In genomic region chr10:59809991-59810574, GRCm38 (mm10) we compare ENCODE assay signal across 20 mouse cellular contexts.
A peak's percentile ranks its signal among the peaks of the same experiment; 100 is the strongest.
DNase-seq lines count a peak whose midpoint lies in the region; ATAC-seq and TF ChIP-seq lines count a peak whose summit lies in the region.
"Had no signal": no experiment of that assay in that cellular context is flagged by ENCODE, and none has a peak within 500 bp of the region (broad histone marks: within the 10 kb centered on the region; RNA-seq: fewer than 3 reads in every experiment).

No protein-coding gene starts in this region.

- no peak overlapping the region for H3K4me3 ChIP-seq in layer of hippocampus, adult 2 months
- H3K4me3 ChIP-seq in midbrain, postnatal 0 days (ENCODE audit: low read depth, low read length) = no peak overlapping the region
- no peak overlapping the region for H3K4me3 ChIP-seq in midbrain, embryonic 13.5 days (replicated peaks)
- H3K4me3 ChIP-seq: embryonic facial prominence, embryonic 12.5 days; heart, embryonic 12.5 days; limb, embryonic 15.5 days; liver, embryonic 15.5 days; neural tube, embryonic 12.5 days had no signal

- H3K4me2 ChIP-seq in midbrain, postnatal 0 days (ENCODE audit: low read depth, low read length, poor library complexity, severe bottlenecking) = no peak overlapping the region
- no peak overlapping the region for H3K4me2 ChIP-seq in midbrain, embryonic 13.5 days (replicated peaks)
- H3K4me2 ChIP-seq: embryonic facial prominence, embryonic 12.5 days; heart, embryonic 12.5 days; hindbrain, embryonic 14.5 days; limb, embryonic 15.5 days; liver, embryonic 15.5 days; neural tube, embryonic 12.5 days had no signal

- H3K4me1 ChIP-seq in midbrain, postnatal 0 days (ENCODE audit: insufficient read depth, low read length) = no peaks in the 10 kb centered on the region; the same call in 1 of the 2 replicates
- peaks cover 22% of the 10 kb centered on the region for H3K4me1 ChIP-seq in midbrain, embryonic 13.5 days (replicated peaks)
- H3K4me1 ChIP-seq: neural tube, embryonic 12.5 days had no signal

- TF ChIP-seq CTCF in layer of hippocampus, adult 2 months (conservative IDR thresholded peaks at IDR 0.05) = no peak
- no peak for TF ChIP-seq CTCF in midbrain, postnatal 0 days (IDR thresholded peaks at IDR 0.05)

- 84% methylated on average over 4 of the region's 4 CpGs for WGBS in midbrain, postnatal 0 days
- WGBS in midbrain, embryonic 13.5 days = 81% methylated on average over 4 of the region's 4 CpGs

- no peak overlapping the region for H3K9ac ChIP-seq in midbrain, postnatal 0 days (replicated peaks; ENCODE audit: low read length, poor library complexity, severe bottlenecking)
- H3K9ac ChIP-seq in midbrain, embryonic 13.5 days (replicated peaks) = no peak overlapping the region
- H3K9ac ChIP-seq: embryonic facial prominence, embryonic 12.5 days; forebrain, postnatal 0 days; heart, embryonic 12.5 days; hindbrain, embryonic 14.5 days; limb, embryonic 15.5 days; liver, embryonic 15.5 days; neural tube, embryonic 12.5 days had no signal

- DNase-seq in heart, adult 11 months = peak; percentile 92
- DNase-seq in heart, postnatal 25 days (ENCODE audit: low spot score) = no peak
- no peak for DNase-seq in layer of hippocampus, adult 2 months (ENCODE audit: low spot score in 2 of 2)
- no peak for DNase-seq in layer of hippocampus, adult 9-10 months (ENCODE audit: low spot score)
- peak; percentile 27 for DNase-seq in midbrain, postnatal 0 days (ENCODE audit: low spot score)
- DNase-seq in B cell, adult 2 months = no peak
- DNase-seq: adrenal gland, adult 8-10 months; forebrain, postnatal 0 days; gastrocnemius, postnatal 36 days; heart, postnatal 36 days; kidney, adult 18-20 months; kidney, postnatal 25 days; thymus, postnatal 14 days had no signal

- H3K36me3 ChIP-seq in midbrain, postnatal 0 days (ENCODE audit: insufficient read depth, low read length) = no peaks in the 10 kb centered on the region
- peaks cover 6% of the 10 kb centered on the region; the same call in 1 of the 2 replicates for H3K36me3 ChIP-seq in midbrain, embryonic 13.5 days
- H3K36me3 ChIP-seq: limb, embryonic 15.5 days; neural tube, embryonic 12.5 days had no signal

- ATAC-seq in midbrain, postnatal 0 days (ENCODE audit: low FRiP score) = no peak
- no peak for ATAC-seq in midbrain, embryonic 13.5 days
- ATAC-seq: forebrain, postnatal 0 days had no signal

- no peaks in the 10 kb centered on the region for H3K9me3 ChIP-seq in midbrain, postnatal 0 days (ENCODE audit: low read length)
- no peaks in the 10 kb centered on the region for H3K9me3 ChIP-seq in midbrain, embryonic 13.5 days
- H3K9me3 ChIP-seq: embryonic facial prominence, embryonic 12.5 days; limb, embryonic 15.5 days; liver, embryonic 15.5 days; neural tube, embryonic 12.5 days had no signal

- H3K27me3 ChIP-seq in midbrain, postnatal 0 days (ENCODE audit: insufficient read depth, low read length) = no peaks in the 10 kb centered on the region
- H3K27me3 ChIP-seq in midbrain, embryonic 13.5 days = no peaks in the 10 kb centered on the region
- H3K27me3 ChIP-seq: embryonic facial prominence, embryonic 12.5 days; heart, embryonic 12.5 days; limb, embryonic 15.5 days; liver, embryonic 15.5 days; neural tube, embryonic 12.5 days had no signal

- H3K27ac ChIP-seq in layer of hippocampus, adult 2 months = peak overlapping the region; percentile 52; the same call in 1 of the 2 replicates
- H3K27ac ChIP-seq in midbrain, postnatal 0 days (ENCODE audit: low read depth, low read length) = no peak overlapping the region
- H3K27ac ChIP-seq in midbrain, embryonic 13.5 days = no peak overlapping the region
- H3K27ac ChIP-seq: embryonic facial prominence, embryonic 12.5 days; hindbrain, embryonic 14.5 days; limb, embryonic 15.5 days; liver, embryonic 15.5 days; neural tube, embryonic 12.5 days had no signal

- intact Hi-C loops in heart, postnatal 25 days (cut with DNase I) = no loop called here

Comparison
In these comparisons a context has a peak if more than half of its experiments do, and no peak if none do; other contexts are left out.
1. DNase-seq: peak in heart, adult 11 months (single experiment) and midbrain, postnatal 0 days (single experiment); none in heart, postnatal 25 days (single experiment), layer of hippocampus, adult 2 months (0 of 2), layer of hippocampus, adult 9-10 months (single experiment) and B cell, adult 2 months (0 of 2).